Mouse (Mus musculus): ENCODE measurements at regions not wholly inside any gene's neighbourhood (a gene's known extent, or its start where the extent isn't known, plus 50 kb on each side); places are given as distances from the start of the nearest gene placed in this dataset.

DNA sequence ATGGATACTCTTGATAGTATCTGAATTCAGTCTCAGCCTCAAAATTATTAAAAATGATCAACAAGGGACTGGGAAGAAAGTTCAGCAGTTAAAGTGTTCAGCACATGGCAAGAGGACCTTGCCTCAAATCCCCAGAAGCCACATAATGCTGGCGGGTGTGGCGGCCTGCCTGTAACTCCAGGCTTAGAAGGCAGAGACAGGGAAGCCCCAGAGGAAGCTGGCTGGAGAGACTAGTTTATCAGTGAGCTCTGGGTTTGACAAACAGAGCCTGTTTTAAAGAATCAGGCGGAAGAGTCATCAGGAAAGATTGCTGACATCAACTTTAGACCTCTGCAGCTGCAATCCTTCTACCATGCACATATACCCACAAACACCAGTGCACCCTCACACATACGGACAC, 52.1 kb upstream of the Fyn start:
- POLR2A ChIA-PET: no interaction called here
- CTCF ChIA-PET: no interaction called here

- POLR2A ChIA-PET: no interaction called here
These were observed 53.1 kb upstream of the Fyn start for GRCm38 (mm10) chr10:39315434-39316174.

DNA sequence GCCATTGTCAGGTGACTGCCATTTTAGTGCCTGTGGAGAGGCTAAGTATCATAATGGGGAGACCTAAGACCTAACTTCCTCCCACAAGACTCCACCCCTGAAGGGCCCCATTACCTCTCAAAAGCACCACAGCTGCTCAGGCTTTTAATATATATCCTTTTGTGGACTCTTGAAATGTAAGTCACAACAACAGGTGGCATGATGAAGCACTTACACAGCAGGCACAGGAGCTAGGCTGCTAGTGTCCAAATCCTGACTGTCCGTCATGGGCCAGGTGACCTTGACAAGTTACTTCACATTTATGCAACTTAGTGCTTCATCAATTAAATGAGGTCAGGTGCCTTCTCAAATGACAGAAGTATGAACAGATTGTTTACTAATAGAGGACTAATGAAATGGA, 57.2 kb upstream of the Fyn start:
- POLR2A ChIA-PET: no interaction called here
- CTCF ChIA-PET: interaction anchor here in 1 of 4 experiments (1.3 kb wide), 1 partner anchor 141 kb away, joined by 3 read pairs; no protein-coding TSS in a partner anchor

More at GRCm38 (mm10) chr10:39315434-39316174, 53.1 kb upstream of the Fyn start:
- CTCF ChIA-PET: interaction anchor here in 1 of 4 experiments (2.4 kb wide), 1 partner anchor 145 kb away, joined by 6 read pairs; no protein-coding TSS in a partner anchor

DNA sequence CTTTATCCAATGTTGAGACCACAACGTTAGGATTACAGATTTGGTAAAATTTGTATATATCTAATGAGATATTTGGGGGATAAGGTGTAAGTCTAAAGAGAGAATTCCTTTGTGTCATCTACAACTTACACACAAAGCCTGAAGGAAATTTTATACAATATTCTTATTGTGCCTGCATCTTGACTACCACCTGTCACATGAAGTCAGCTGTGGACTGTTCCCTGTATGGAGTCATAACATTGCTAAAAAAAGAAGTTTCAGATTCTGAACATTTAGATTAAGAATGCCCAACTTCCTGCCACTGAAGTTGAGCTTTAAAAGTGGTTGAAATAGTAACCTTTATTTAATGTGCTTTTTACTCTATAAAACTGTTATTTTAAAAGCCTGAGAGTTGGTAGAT, 60.1 kb upstream of the Fyn start:
- ChIA-PET POLR2A (no interaction called here), CTCF (interaction anchor here in 1 of 4 experiments (0.7 kb wide), 1 partner anchor 99 kb away, joined by 3 read pairs; no protein-coding TSS in a partner anchor)

DNA sequence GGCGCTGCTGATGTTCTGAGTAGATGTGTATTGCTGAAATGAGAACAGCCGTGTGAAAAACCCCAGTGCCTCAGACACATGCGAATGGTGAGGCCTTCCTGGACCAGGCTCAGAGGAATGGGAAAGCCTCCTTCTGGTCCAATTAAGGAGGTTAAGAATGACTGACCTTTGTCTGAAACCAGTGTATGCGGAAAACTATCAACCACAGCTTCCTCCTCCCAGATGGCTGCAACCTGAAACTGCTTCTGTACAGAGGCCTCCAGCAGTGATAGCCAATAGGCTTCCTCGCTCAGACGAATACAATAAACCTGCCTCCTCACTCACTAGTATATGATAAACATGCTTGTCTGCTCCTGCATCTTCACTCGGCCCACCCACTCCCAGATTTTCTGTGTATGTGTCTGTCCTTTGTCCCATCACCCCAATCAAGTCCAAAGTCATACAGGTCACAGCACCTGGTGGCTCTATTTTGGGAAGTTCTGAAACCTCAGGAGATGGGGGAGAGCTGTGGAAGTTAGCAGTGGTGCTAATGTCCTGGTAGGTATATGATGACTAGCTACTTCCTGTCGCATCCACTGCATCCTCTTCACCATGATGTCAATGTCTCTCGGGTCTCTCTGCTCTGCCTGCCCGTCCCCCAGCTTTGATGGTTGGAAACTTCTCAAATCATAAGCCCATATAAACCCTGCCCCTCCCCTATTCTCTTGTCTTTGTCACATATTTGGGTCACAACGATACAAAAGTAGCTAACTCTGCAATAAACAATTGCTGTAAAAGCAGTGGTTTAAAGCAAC, 75.8 kb upstream of the Fyn start:
- ChIA-PET POLR2A (no interaction called here), CTCF (interaction anchor here in 1 of 4 experiments (1.7 kb wide), 1 partner anchor 122 kb away, joined by 3 read pairs; no protein-coding TSS in a partner anchor)

- CTCF ChIA-PET: no interaction called here
- POLR2A ChIA-PET: no interaction called here
These were observed 76.9 kb upstream of the Fyn start for GRCm38 (mm10) chr10:39291747-39292198.

DNA sequence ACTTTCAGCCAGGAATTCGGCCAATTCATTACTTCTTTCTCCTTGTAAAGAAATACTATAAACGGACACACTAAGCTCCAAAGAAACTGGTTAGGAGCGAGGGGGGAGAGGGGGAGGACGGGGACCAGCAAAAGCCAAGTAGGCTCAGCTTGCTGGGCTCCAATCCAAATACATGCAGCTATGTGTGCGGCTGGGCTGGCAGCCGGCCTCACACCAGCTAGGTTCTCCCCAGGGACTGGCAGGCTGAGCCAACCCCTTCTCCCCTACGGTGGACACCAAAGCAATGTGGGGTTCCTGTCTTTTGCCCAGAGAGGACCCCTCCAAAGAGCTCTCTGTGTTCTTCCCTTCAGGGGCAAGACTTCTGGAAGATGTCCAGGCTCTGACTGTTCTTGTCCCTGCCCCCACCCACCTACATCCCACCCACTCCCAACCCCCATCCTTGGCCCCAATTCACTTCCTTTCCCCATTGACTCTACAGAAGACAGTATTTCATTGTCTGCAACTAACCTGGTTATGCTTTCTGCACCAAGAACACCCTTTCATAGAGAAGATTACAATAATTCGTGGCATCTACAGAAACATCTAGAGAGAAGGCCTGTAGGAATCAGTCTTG, 77.4 kb upstream of the Fyn start:
- ChIA-PET POLR2A (no interaction called here), CTCF (no interaction called here)

DNA sequence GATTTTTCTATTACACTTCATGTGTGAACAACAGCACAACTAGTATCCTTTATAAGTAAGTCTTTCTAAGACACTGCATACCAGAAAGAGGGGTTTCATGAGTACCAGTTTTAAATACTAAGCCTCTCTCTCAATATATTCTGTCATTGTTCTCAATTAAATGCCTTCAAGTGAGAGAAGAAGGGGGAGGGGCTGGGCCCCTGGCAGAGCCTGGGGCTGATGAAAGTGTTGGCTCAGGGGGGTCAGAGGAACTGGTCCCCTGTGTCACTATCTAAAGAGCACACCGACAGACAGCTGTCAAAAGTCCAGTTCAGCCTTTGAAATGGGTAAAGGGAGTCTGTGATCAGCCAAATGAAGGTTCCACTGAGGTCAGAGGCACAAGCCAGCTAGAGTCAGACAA, 78.4 kb upstream of the Fyn start:
- ChIA-PET CTCF (no interaction called here), POLR2A (interaction anchor here in 1 of 4 experiments (0.5 kb wide), 1 partner anchor 610 kb away, joined by 3 read pairs; no protein-coding TSS in a partner anchor)

DNA sequence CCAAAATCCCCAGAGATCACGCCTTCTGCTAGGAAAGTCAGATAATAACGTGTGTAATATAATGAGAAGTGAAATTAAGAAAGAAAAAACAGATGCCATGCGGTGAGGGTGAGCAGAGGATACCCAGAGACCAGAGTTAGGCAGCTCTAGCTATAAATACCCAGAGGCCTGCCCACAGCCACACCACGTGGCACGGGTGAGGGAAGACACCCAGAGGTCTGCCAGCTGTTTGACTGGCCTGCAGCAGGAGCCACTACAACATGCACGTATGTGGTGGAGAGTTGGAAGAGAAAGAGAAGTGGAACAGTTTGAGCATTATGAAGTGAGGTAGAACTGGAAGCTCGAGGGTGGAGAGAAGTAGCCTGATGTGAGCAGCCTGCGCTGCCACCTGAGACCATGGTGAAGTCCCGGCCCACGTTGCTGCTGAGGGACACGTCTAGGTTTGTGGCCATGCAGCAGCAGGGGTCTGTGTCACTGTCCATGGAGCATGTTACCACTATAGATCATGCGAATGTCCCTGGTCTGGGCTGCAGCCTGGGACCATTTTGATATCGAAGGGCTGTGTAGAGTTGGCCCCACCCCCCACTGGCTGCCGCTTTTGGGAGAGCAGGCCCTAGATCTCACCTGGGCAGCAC, 88.2 kb upstream of the Fyn start:
- ChIA-PET CTCF (no interaction called here), POLR2A (no interaction called here)

- POLR2A ChIA-PET: no interaction called here
- CTCF ChIA-PET: no interaction called here
These were observed 94.5 kb upstream of the Fyn start for GRCm38 (mm10) chr10:39274202-39274601.

DNA sequence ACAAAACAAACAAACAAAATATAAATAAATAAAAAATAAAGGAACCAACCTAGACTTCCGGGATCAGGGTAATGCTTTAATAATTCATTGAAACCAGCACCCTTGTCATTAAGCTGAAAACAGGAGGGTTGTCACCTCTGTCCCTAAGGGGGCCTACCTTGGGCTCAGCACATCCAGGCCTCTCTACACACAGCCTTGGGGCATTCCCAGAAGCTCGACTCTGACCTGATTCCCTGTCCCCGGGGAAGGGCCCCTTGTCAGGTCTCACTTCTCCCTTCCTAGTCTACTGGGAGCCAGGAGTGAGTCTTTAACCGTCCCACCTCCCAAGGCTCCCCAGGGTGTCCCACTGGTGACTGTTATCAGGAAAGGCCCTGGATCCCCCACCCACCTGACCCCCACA, 95.2 kb upstream of the Fyn start:
- ChIA-PET POLR2A (no interaction called here), CTCF (no interaction called here)

DNA sequence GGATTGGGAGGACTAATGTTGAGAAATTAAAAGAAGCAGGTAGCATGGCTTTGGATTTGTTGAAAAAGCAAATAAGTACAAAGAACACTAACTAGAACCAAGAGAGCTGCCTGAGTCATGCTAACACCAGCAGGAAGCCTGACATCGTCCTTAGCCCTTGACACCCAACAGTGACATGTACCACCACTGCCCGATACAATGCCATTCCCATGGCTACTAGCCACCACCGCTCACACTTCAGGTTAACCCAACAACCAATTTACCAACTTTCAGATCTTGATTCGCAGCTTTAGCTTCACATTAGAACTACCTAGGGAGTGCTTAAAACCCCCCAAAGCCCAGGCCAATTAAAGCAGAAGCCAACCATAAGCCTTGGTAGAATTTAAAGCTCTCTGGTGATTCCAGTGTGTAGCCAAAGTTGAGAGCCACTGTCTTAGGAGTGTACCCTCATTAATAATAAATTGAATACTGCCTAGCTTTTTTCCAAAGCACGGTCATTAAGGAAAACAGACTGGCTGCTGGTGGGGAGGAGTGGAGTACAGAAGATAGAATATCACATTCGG, 96.2 kb upstream of the Fyn start:
- ChIA-PET POLR2A (interaction anchor here in 1 of 4 experiments (0.6 kb wide), 1 partner anchor 162 kb away, joined by 3 read pairs; no protein-coding TSS in a partner anchor), CTCF (no interaction called here)

DNA sequence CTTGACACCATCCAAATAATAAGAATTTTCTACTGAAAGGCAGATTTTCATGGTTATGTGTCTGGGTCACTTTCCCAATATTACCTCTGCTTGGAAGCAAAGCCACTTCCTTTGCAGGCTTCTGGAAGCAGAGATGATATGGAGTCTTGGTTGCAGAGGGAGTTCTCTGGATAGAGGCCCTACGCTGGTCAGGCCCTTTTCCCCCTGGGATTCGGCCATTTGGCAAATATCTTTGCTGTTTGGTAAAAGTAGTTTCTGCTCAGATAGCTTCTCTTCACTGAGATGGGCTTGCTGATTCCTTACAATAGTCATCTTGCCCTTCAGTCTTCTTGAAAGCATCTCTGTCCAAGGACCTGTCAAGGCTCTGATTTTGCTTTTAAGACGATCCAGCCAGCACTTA, 98.2 kb upstream of the Fyn start:
- ChIA-PET POLR2A (no interaction called here), CTCF (no interaction called here)

DNA sequence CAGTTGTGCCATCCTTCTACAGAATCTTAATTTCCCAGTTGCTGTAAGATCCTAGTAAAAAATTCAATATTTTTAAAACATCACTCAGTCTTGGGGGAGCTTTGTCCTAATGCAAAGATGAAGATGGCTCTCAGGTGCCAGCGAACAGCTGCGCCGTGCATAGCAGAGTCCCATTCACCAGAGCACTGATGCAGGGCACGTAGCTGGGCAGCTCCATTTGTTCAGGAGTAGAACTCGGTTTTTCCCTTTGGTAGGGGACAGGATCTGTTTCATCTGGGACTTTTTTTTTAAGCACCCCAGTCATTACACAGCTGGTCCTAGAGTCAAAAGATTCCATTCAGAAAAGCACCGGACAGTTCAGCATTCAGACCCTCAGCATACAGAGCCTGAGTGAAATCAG, 101.4 kb upstream of the Fyn start:
- ChIA-PET POLR2A (no interaction called here), CTCF (no interaction called here)

DNA sequence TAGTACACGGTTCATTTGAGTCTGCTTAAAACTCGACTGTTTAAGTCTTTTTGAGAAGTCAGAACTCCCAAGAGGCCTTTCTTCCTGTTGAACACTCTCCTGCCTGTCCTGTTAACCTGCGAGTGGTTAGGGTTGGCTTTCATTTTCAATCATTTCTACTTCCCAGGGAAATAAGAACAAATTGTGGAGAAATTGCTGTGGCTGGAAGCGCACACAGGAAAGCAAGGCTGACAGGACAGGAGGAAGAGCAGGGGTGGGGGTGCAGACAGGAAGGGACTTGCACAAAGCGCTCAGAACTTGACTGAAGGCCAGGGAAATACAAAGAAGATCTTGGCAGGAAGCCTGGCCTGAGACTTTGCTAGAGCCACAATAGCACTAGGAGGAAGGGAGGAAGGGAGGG, 102.2 kb upstream of the Fyn start:
- ChIA-PET CTCF (no interaction called here), POLR2A (no interaction called here)

DNA sequence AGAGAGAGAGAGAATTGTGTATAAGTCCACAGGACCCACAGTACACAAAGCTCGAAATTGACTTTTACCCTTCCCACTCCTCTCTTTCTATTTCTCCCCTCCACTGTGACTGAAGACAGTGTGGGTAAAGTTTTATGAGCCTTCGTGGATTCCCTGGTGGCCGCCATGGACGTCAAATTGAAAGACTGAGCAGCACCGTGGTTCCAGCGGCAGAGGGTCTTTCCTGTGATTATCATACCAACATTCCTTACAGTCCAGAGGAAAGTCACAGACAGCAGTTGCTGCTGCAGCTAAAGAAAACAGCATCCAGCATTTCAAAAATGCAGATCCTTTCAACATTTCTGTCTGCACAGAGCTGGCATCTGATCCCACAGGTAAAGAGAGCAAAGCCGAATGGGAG, 98.9 kb upstream of the Ccn6 start:
- POLR2A ChIA-PET: interaction anchor here in 2 of 4 experiments (0.6 to 0.8 kb wide), 2 partner anchors 171 to 209 kb away, joined by 3 to 4 read pairs; no protein-coding TSS in a partner anchor
- CTCF ChIA-PET: no interaction called here

- ChIA-PET POLR2A (interaction anchor here in 1 of 4 experiments (0.6 kb wide), 1 partner anchor 55 kb away, joined by 3 read pairs; no protein-coding TSS in a partner anchor), CTCF (interaction anchor here in 2 of 4 experiments (0.6 kb wide), 2 partner anchors 133 to 924 kb away, joined by 3 to 9 read pairs; no protein-coding TSS in a partner anchor)
These were observed 97.9 kb upstream of the Ccn6 start for GRCm38 (mm10) chr10:39261174-39262145.

DNA sequence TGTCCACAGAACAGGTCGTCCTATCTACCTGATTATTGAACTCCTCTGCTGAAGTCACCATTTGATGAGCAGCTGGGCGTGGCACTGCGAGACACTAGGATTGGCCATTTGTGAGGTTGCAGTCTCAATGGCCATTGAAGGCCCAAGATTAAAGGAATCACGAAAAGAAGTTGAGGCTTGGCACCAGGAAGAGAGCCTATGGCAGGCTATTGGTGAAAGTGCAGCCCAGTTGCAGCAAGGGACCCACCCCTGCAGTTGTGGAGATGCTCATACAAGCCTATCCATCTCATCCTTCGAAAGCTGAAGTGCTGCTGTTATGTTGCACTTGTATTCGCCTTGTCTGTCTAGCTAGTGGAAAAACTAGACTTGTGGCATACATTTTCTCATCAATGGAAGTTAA, 96.5 kb upstream of the Ccn6 start:
- POLR2A ChIA-PET: no interaction called here
- CTCF ChIA-PET: no interaction called here

Data from embryonic stem cell, embryonic (primary cell).